Mouse (Mus musculus): ENCODE results near the gene Serpina3b. TPM values are rescaled to one million over a fixed set of nuclear protein-coding genes. Genes with fewer than 3 reads are reported as not detected.
"Not testable (repeated sequence)": the region's sequence is repeated elsewhere in the genome, so short reads cannot be mapped to it uniquely, and the experiment has no call there.

The Serpina3b gene
- not detected for total RNA-seq (2021)
- long read RNA-seq, experiment 1 = 0 reads
- long read RNA-seq, experiment 2, partial matches to known transcripts = 0 of 1 reads
- long read RNA-seq, experiment 2, other reads (novel, unspliced or antisense) = 0 of 1 reads

DNA sequence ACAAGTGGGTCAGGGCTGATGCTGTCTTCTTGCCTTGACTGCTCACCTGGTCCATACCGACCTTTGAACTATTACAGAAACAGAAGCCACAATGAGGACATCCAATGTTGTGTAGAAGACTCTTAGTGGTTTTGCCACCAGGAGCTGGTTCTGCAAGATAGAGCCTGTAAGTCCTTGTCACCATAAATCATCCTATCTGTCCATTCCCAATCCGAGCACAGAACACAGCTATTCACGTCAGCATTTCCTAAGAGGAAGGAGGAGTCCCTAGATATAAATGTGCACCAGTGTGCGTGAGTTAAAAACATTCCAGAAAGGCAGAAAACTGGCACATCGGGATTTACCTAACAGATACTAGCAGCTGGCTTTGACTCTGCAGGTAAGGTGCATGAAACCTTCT, at the start of gene Serpina3b:
Gene Serpina3b (plus strand): TSS at position 301 of the 400 bp plus-strand sequence.
- DNase-seq (ENCODE audit: low spot score in 2 of 2) = no peak
- intact Hi-C loops (cut with DNase I) = no loop called here

GRCm38 (mm10) chr12:104090119-104090518, 37.7 kb upstream of the Serpina3b start:
- intact Hi-C loops (cut with DNase I) = no loop called here
- DNase-seq (ENCODE audit: low spot score in 2 of 2) = no peak

- intact Hi-C loops (cut with DNase I) = no loop called here
- DNase-seq (ENCODE audit: low spot score in 2 of 2) = no peak
These were observed 36.5 kb upstream of the Serpina3b start for GRCm38 (mm10) chr12:104091303-104091702.

GRCm38 (mm10) chr12:104100768-104101167, 27.0 kb upstream of the Serpina3b start, which contains the start of gene Serpina5:
Gene Serpina5, plus strand, starts transcription at chr12:104101113.
- DNase-seq (ENCODE audit: low spot score in 2 of 2) = no peak
- intact Hi-C loops (cut with DNase I) = no loop called here

DNA sequence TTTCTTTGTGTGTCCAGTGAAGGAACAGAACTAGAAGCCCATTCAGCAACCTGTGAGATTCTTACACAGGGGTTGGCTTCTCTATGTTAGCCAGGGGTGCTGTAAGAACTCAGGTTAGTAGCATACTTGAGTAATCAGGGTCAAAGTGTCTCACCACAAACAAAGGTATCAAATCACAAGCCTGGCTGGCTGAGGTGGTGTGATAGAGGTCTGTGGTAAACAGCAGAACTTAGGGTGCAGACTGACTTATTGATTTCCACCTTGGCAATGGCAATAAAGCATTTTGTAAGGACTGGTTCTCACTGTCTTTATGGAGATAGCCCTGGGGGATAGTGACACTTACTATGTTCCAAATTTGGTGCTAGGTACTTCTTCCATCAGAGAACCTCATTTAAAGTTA, 21.9 kb upstream of the Serpina3b start:
- intact Hi-C loops (cut with DNase I) = no loop called here
- no peak for DNase-seq (ENCODE audit: low spot score in 2 of 2)

- intact Hi-C loops (cut with DNase I) = no loop called here
- no peak for DNase-seq (ENCODE audit: low spot score in 2 of 2)
These were observed 20.9 kb upstream of the Serpina3b start for GRCm38 (mm10) chr12:104106919-104107318.

DNA sequence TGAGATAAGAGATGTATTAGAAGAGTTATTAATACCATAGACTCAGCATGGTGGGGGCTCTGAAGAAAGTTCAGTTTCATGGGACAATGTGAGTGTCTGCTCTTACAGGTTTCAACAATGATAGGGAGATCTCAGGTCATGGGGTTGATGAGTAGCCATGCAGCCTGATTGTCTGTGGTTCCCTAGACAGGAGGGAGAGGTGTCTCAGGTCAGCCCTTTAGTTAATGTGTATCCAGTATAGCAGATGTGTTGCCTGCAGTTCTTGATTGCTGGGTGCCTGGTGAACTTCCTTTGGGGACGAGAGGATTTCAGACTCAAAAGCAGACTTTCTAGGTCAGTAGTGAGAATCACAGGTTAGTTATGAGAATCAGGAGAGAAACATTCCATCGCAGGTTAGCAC, 19.3 kb upstream of the Serpina3b start:
- DNase-seq (ENCODE audit: low spot score in 2 of 2) = no peak
- intact Hi-C loops (cut with DNase I) = no loop called here

GRCm38 (mm10) chr12:104112333-104112732, 15.5 kb upstream of the Serpina3b start, which contains the start of gene Serpina3a:
Gene Serpina3a, plus strand, starts transcription at chr12:104112724.
- intact Hi-C loops (cut with DNase I); DNase-seq (ENCODE audit: low spot score in 2 of 2): not testable (repeated sequence)

DNA sequence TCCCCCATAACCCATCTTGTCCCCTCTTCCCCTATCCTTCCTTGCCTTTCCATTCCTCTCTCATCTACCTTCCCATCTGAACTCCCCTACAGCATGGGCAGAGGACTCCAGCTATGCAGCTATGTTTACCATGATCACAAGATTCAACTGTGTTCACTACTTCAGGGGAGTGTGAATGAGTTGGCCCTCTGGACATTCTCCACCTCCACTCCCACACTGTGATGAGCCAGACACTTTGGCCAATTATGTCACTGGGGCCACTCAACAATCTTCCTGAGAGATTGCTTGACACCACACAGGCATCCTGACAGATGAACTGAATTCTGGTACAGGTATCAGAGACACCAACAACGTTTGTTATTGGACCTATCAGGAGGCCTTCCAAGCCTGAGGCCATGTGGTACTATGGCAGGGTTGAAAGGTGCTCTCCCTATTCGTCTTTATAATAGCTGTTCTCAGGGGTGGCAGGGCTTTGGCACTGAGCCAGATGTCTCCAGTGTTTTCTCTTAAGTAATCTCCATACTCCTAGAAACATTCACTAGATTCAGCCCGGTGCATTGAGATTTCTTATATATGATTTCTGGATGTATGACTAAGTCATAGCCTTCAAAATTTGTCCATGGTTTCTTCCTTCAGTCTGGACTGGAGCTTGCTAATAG, 12.7 kb upstream of the Serpina3b start:
- intact Hi-C loops (cut with DNase I) = no loop called here
- DNase-seq (ENCODE audit: low spot score in 2 of 2) = no peak

DNA sequence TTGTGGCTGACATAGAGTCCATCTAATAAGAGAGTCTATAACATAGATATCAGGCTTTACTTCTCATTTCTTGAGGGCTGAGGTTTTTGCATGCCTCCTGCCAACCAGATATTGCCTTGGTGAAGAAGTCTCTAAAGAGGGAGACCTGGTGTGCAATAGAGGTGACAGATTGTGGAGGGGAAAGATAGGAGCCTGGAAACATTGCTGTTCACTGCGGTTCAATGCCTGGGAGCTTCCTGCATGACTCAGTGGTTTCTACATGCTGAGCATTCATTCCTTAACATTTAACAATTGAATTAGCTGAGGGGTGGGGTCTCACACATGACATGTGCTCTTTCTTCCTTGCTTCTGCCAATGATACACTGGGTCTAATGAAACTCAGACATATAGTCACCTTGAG, 4.7 kb upstream of the Serpina3b start:
- intact Hi-C loops (cut with DNase I) = no loop called here
- no peak for DNase-seq (ENCODE audit: low spot score in 2 of 2)

GRCm38 (mm10) chr12:104123996-104124395, 3.8 kb upstream of the Serpina3b start:
- intact Hi-C loops (cut with DNase I) = no loop called here
- no peak for DNase-seq (ENCODE audit: low spot score in 2 of 2)

DNA sequence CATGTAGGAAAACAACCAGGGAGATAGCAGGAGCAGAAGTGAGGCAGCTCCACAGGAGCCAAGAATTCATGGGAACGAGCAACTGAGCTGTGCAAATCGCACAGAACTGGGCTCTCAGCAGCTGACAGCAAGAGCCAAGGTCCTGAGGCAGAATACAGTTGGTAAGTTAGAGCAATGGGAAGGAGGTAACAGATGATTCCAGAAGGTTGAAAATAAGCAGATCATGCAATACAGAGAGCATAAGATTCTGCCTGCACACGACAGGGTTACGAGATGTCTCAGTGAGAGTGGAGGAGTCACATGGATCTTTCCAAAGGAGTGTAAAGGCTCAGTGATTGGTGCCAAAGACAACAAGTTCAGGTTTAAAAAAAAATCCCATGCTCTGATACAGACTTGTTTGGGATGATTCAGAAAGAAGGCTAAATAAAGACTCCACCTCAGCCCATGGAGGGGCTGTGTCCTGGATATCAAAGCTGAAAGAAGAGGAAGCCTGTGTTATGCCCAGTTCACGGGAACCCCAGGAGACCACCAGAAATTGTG, 2.7 kb upstream of the Serpina3b start:
- no peak for DNase-seq (ENCODE audit: low spot score in 2 of 2)

DNA sequence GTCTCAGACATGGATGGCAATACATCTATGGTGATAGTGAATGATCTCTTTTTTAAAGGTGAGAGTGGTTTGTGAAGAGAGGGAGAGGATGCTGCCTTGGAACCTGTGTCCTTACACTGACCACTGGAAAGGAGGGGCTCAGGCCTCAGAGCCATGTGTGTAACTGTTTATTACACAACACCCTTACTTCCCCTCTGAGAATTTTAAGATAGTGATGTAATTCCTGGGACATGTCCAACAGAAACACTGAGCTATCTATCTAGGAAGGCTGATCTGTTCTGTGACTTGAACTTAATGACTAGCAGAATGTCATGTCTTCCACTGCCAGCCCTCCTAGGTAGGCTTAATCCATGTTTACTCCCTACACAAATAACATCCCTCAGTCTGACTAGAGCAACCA, 3.2 kb downstream of the Serpina3b start:
- DNase-seq (ENCODE audit: low spot score in 2 of 2) = no peak
- intact Hi-C loops (cut with DNase I) = no loop called here

More for the DNA sequence above, 2.7 kb upstream of the Serpina3b start:
- intact Hi-C loops (cut with DNase I) = no loop called here

GRCm38 (mm10) chr12:104138216-104138615, 10.4 kb downstream of the Serpina3b start:
- intact Hi-C loops (cut with DNase I) = no loop called here

GRCm38 (mm10) chr12:104140543-104141103, 12.8 kb downstream of the Serpina3b start:
- no peak for DNase-seq (ENCODE audit: low spot score in 2 of 2)
- intact Hi-C loops (cut with DNase I) = no loop called here

More at GRCm38 (mm10) chr12:104138216-104138615, 10.4 kb downstream of the Serpina3b start:
- DNase-seq (ENCODE audit: low spot score in 2 of 2) = no peak

DNA sequence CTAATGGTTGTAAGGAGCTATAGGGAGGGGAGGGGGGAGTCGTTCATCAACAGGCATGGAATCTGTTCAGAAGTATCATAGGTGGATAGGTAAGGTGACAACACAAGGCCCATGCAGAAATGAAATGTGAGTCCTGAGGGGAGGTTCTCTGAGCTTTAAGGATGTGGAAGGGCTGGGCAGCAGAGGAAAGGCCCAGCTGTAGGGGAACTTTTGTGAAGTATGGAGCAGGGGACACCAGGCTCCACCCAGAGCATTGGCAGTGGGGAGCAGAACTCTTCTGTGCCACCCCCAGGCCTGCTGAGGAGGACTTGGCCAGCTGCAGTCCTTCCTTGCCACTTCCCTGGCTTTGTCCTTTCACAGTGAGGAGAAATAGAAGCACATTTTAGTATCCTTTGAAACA, 13.7 kb downstream of the Serpina3b start:
- no peak for DNase-seq (ENCODE audit: low spot score in 2 of 2)
- intact Hi-C loops (cut with DNase I) = no loop called here

- DNase-seq (ENCODE audit: low spot score in 2 of 2) = no peak
- intact Hi-C loops (cut with DNase I) = no loop called here
These were observed 14.6 kb downstream of the Serpina3b start for GRCm38 (mm10) chr12:104142427-104142826.

DNA sequence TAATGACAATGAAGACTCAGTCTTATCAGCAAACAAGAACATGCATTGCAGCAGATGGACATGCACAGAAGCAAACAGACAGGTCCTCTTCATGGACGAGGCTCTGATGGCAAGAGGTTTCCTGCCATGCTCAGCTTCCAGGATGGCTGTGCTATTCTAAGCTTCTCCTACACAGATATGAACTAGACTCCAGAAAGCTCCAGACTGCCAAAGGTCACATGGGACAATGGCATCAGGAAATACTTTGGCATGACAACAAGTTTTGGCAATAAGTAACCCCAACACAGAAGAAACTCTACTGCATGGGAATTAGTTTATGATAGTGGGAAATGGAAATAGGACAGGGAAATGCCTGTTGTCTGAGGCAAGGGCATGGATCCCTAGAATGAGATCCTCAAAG, 15.5 kb downstream of the Serpina3b start:
- intact Hi-C loops (cut with DNase I) = no loop called here
- no peak for DNase-seq (ENCODE audit: low spot score in 2 of 2)

GRCm38 (mm10) chr12:104145571-104145970, 17.8 kb downstream of the Serpina3b start:
- intact Hi-C loops (cut with DNase I) = no loop called here
- no peak for DNase-seq (ENCODE audit: low spot score in 2 of 2)

DNA sequence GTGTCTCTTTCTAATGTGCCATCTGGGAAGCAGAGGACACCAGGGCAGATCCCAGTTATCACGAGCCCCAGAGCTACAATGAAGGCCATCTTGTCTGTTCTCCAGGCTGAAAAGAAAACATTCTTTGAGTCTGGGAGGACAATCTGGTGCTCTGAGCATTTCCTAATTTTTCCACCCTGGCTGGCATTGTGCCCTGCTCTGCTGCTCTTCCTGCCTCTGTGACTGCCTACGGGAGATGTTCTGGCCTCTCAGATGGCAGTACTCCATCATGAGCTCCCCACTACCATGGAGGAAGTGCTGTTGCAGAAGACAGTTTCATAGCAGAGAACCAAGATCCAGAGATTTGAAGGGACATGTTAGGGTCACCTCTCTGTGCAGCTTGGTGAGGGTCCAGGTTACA, 24.2 kb downstream of the Serpina3b start:
- intact Hi-C loops (cut with DNase I) = no loop called here
- DNase-seq (ENCODE audit: low spot score in 2 of 2) = no peak
